Mouse (Mus musculus): ENCODE results near the gene Tmem33. TPM values are rescaled to one million over a fixed set of nuclear protein-coding genes. Genes with fewer than 3 reads are reported as not detected.

The Tmem33 gene
- polyA plus RNA-seq, 1 experiment from 2014 or later, result 78.2 TPM

- Histone ChIP-seq H3K9ac (replicated peaks) (no peak overlapping the region), H3K36me3 (no peaks in the 10 kb centered on the region), H3K27ac (replicated peaks) (no peak overlapping the region), H3K4me3 (replicated peaks) (no peak overlapping the region), H3K4me2 (no peak overlapping the region), H3K4me1 (0 out of 2 replicates have a peak, but pooled peaks cover under 1% of the 10 kb centered on the region), H3K9me3 (replicated peaks) (no peaks in the 10 kb centered on the region), H3K27me3 (replicated peaks) (no peaks in the 10 kb centered on the region)
- WGBS, result 96% methylated on average over 8 of the region's 8 CpGs
- no peak for ATAC-seq (ENCODE audit: low FRiP score)
These were observed 40.7 kb downstream of the Tmem33 start for GRCm38 (mm10) chr5:67300926-67301597.

- Histone ChIP-seq H3K4me3 (replicated peaks) (no peak overlapping the region), H3K4me1 (0 out of 2 replicates have a peak, but pooled peaks cover 3% of the 10 kb centered on the region), H3K9me3 (replicated peaks) (no peaks in the 10 kb centered on the region), H3K27me3 (replicated peaks) (no peaks in the 10 kb centered on the region), H3K27ac (replicated peaks) (no peak overlapping the region), H3K9ac (replicated peaks) (no peak overlapping the region), H3K4me2 (no peak overlapping the region), H3K36me3 (no peaks in the 10 kb centered on the region)
- ATAC-seq (ENCODE audit: low FRiP score), result no peak
- WGBS, result 94% methylated on average over 8 of the region's 8 CpGs
These were observed 41.5 kb downstream of the Tmem33 start for GRCm38 (mm10) chr5:67301722-67302331.

- Histone ChIP-seq H3K4me2 (no peak overlapping the region), H3K9ac (replicated peaks) (no peak overlapping the region), H3K9me3 (replicated peaks) (no peaks in the 10 kb centered on the region), H3K27ac (replicated peaks) (no peak overlapping the region), H3K27me3 (replicated peaks) (no peaks in the 10 kb centered on the region), H3K4me1 (peaks cover 15% of the 10 kb centered on the region), H3K4me3 (replicated peaks) (no peak overlapping the region), H3K36me3 (no peaks in the 10 kb centered on the region)
- WGBS, result 91% methylated on average over 1 of the region's 1 CpGs
- ATAC-seq (ENCODE audit: low FRiP score), result no peak
These were observed 43.5 kb downstream of the Tmem33 start for GRCm38 (mm10) chr5:67303816-67304215.

GRCm38 (mm10) chr5:67306698-67307521, 46.5 kb downstream of the Tmem33 start, which contains the start of gene Slc30a9:
Gene Slc30a9, plus strand, starts transcription at chr5:67306955.
- WGBS, result under 1% methylated on average over 83 of the region's 83 CpGs
- H3K4me3 ChIP-seq (replicated peaks), result peak within 1 kb of the TSS; percentile 99
- peak within 1 kb of the TSS; percentile 85 for H3K27ac ChIP-seq (replicated peaks)
- peak; percentile 98 for ATAC-seq (ENCODE audit: low FRiP score)
- H3K27me3 ChIP-seq (replicated peaks), result no peaks in the 10 kb centered on the region
- no peaks in the 10 kb centered on the region for H3K36me3 ChIP-seq
- H3K9me3 ChIP-seq (replicated peaks), result no peaks in the 10 kb centered on the region
- peak within 1 kb of the TSS; percentile 96 for H3K9ac ChIP-seq (replicated peaks)
- H3K4me1 ChIP-seq, result peaks cover 19% of the 10 kb centered on the region
- peak within 1 kb of the TSS; percentile 69 for H3K4me2 ChIP-seq

- no peak for ATAC-seq (ENCODE audit: low FRiP score)
- Histone ChIP-seq H3K27ac (replicated peaks) (no peak overlapping the region), H3K4me2 (peak overlapping the region; percentile 69), H3K9me3 (replicated peaks) (no peaks in the 10 kb centered on the region), H3K36me3 (no peaks in the 10 kb centered on the region), H3K27me3 (replicated peaks) (no peaks in the 10 kb centered on the region), H3K4me3 (replicated peaks) (peak overlapping the region; percentile 99), H3K4me1 (peaks cover 22% of the 10 kb centered on the region), H3K9ac (replicated peaks) (peak overlapping the region; percentile 96)
- 37% methylated on average over 13 of the region's 13 CpGs for WGBS
These were observed 47.4 kb downstream of the Tmem33 start for GRCm38 (mm10) chr5:67307659-67308222.

DNA sequence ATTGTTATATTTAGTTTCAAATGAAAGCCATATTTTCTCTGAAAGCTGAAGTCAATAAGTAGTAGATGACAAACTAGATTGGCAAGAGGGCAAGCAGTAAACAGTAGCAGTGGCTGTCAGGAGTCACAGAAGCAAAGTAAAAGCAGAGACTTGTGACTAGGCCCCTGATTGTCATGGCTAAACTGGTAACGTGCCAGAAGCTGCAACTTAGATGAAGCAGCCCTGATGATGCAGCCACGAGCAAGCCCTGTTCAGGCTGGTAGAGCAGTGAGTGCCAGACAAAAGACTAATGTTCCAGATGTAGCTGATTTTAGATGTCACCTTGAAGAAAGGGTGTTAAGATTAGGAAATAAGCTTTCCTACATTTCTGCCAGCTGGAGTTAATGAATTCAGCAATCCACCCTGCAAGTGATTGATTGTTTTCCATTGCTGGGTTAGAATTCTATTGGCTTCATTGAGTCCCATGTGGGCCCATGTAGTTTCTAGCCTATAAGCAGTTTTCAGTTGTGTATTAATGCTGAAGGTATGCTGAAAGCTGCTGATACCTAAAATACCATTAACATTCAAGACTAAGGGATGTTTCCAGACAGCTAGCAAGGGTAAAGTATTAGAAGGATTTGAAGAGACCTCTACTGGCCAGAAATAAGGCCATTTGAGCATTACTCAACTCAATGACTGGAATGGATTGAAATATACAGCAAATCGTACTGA, 51.6 kb downstream of the Tmem33 start:
- no peak overlapping the region for H3K9ac ChIP-seq (replicated peaks)
- 61% methylated on average over 3 of the region's 3 CpGs for WGBS

DNA sequence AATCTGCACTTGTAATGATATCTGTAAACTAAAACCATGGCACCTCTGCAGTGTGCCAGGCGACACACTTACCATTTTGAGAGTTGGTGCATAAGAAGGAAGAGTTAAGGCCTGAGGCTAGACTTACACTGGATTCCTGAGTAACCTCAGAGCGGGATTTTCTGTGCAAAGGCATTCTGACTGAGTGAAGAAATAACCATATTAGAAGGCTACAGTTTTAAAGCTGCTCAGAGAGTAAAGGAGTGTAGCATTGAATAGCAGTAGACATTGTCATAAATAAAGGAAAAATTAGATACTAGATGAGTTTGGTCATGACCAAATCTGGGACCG, 52.1 kb downstream of the Tmem33 start:
- no peak for ATAC-seq (ENCODE audit: low FRiP score)
- 94% methylated on average over 3 of the region's 3 CpGs for WGBS

More for the DNA sequence above, 51.6 kb downstream of the Tmem33 start:
- no peaks in the 10 kb centered on the region for H3K9me3 ChIP-seq (replicated peaks)
- H3K36me3 ChIP-seq, result no peaks in the 10 kb centered on the region
- peaks cover 19% of the 10 kb centered on the region for H3K4me1 ChIP-seq
- no peak overlapping the region for H3K4me3 ChIP-seq (replicated peaks)
- H3K4me2 ChIP-seq, result no peak overlapping the region
- no peak for ATAC-seq (ENCODE audit: low FRiP score)
- no peaks in the 10 kb centered on the region for H3K27me3 ChIP-seq (replicated peaks)
- no peak overlapping the region; the same call in 1 of the 2 replicates for H3K27ac ChIP-seq (replicated peaks)

DNA sequence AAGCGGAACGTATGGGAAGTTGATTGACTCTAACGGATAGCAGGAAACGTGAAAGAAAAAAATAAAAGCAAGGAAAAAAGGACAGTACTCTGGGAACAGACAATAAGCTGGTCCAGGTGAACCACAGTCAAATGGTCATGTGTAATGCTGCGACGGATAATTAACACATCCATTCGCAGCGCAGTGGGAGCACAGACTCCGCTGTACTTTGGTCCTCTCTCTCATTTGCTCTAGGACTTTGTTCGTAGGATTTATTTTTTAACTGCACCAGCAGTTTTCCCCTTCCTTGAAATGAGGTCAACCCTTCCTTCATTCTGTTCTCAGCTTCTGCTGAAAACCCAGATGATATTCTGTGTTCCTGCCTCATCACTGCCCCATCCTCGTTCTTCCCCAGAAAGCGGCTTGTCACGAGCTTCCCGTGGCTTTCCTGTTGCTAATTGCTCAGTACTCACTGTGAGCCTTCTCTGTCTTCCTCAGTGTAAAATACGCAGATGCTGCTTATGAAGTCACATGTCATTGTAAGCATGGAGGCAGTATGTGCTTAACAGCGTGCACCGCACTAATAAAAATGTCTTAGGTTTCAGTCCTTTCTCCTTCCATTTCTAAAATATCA, 61.4 kb downstream of the Tmem33 start:
- no peak overlapping the region for H3K9ac ChIP-seq (replicated peaks)
- no peak overlapping the region for H3K4me2 ChIP-seq
- no peak overlapping the region for H3K4me3 ChIP-seq (replicated peaks)
- no peak overlapping the region for H3K27ac ChIP-seq (replicated peaks)
- peaks cover 10% of the 10 kb centered on the region; the same call in 1 of the 2 replicates for H3K36me3 ChIP-seq
- no peak for ATAC-seq (ENCODE audit: low FRiP score)
- no peaks in the 10 kb centered on the region for H3K4me1 ChIP-seq
- H3K9me3 ChIP-seq (replicated peaks), result no peaks in the 10 kb centered on the region
- 83% methylated on average over 17 of the region's 17 CpGs for WGBS
- H3K27me3 ChIP-seq (replicated peaks), result no peaks in the 10 kb centered on the region

More for the DNA sequence above, 52.1 kb downstream of the Tmem33 start:
- Histone ChIP-seq H3K27me3 (replicated peaks) (no peaks in the 10 kb centered on the region), H3K27ac (replicated peaks) (no peak overlapping the region), H3K36me3 (0 out of 2 replicates have a peak, but pooled peaks cover under 1% of the 10 kb centered on the region), H3K4me3 (replicated peaks) (no peak overlapping the region), H3K9me3 (replicated peaks) (no peaks in the 10 kb centered on the region), H3K9ac (replicated peaks) (no peak overlapping the region), H3K4me1 (peaks cover 18% of the 10 kb centered on the region), H3K4me2 (no peak overlapping the region)

- Histone ChIP-seq H3K4me3 (replicated peaks) (no peak overlapping the region), H3K4me1 (no peaks in the 10 kb centered on the region), H3K27me3 (replicated peaks) (no peaks in the 10 kb centered on the region), H3K9ac (replicated peaks) (no peak overlapping the region), H3K27ac (replicated peaks) (no peak overlapping the region), H3K9me3 (replicated peaks) (no peaks in the 10 kb centered on the region), H3K4me2 (no peak overlapping the region), H3K36me3 (peaks cover under 1% of the 10 kb centered on the region; the same call in 1 of the 2 replicates)
- no peak for ATAC-seq (ENCODE audit: low FRiP score)
- 73% methylated on average over 1 of the region's 1 CpGs for WGBS
These were observed 63.7 kb downstream of the Tmem33 start for GRCm38 (mm10) chr5:67324032-67324431.

DNA sequence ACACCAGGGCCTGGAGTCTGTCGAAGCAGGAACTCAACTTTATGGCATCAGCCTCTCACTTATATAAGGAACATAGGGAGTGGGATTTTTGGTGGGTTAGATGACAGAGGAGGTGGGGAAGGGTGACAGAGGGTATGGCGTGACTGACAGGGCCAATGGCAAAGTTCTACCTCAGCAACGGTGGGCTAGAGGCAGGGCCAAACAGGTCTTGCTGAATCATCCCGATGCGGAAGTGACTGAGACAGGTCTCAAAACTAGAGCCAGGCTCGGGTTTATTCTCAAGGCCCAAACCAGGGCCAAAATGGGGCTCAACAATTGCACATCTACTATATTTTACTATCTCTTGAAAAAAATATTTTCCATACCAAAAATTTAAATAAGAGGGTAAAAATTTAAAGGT, 80.4 kb downstream of the Tmem33 start:
- Histone ChIP-seq H3K9ac (replicated peaks) (no peak overlapping the region), H3K9me3 (replicated peaks) (no peaks in the 10 kb centered on the region), H3K4me1 (no peaks in the 10 kb centered on the region), H3K36me3 (peaks cover 46% of the 10 kb centered on the region), H3K4me3 (replicated peaks) (no peak overlapping the region), H3K27me3 (replicated peaks) (no peaks in the 10 kb centered on the region), H3K4me2 (no peak overlapping the region), H3K27ac (replicated peaks) (no peak overlapping the region)
- ATAC-seq (ENCODE audit: low FRiP score), result no peak
- WGBS, result 91% methylated on average over 6 of the region's 6 CpGs
